Mouse (Mus musculus): ENCODE measurements around the gene Exoc6. TPM values are rescaled to one million over a fixed set of nuclear protein-coding genes. Genes with fewer than 3 reads are reported as not detected.
"Not testable (repeated sequence)": the region's sequence is repeated elsewhere in the genome, so short reads cannot be mapped to it uniquely, and the experiment has no call there.

Gene Exoc6
- 10 to 100 TPM; 44.6 to 46.1 TPM for total RNA-seq (2021)
- long read RNA-seq, experiment 1, transcript Exoc6-201 (22 exons, 3,543 nt) = major isoform, 68 of 128 reads
- long read RNA-seq, experiment 1, partial matches to known transcripts = 5 of 128 reads
- long read RNA-seq, experiment 1, other reads (novel, unspliced or antisense) = 55 of 128 reads
- long read RNA-seq, experiment 2, transcript Exoc6-201 (22 exons, 3,543 nt) = major isoform, 57 of 110 reads
- long read RNA-seq, experiment 2, partial matches to known transcripts = 10 of 110 reads
- long read RNA-seq, experiment 2, other reads (novel, unspliced or antisense) = 43 of 110 reads

GRCm38 (mm10) chr19:37550101-37551039, at the start of gene Exoc6:
Gene Exoc6, plus strand, starts transcription at chr19:37550418.
- peak; percentile 78 for DNase-seq

GRCm38 (mm10) chr19:37502996-37503395, 47.2 kb upstream of the Exoc6 start:
- DNase-seq = no peak

- no peak for DNase-seq
These were observed 44.2 kb upstream of the Exoc6 start for GRCm38 (mm10) chr19:37506066-37506465.

- DNase-seq = no peak
These were observed 43.6 kb upstream of the Exoc6 start for GRCm38 (mm10) chr19:37506614-37507013.

GRCm38 (mm10) chr19:37509725-37510124, 40.5 kb upstream of the Exoc6 start:
- peak; percentile 80 for DNase-seq

- no peak for DNase-seq
These were observed 35.4 kb upstream of the Exoc6 start for GRCm38 (mm10) chr19:37514811-37515292.

GRCm38 (mm10) chr19:37517419-37517818, 32.8 kb upstream of the Exoc6 start:
- DNase-seq = no peak

GRCm38 (mm10) chr19:37520740-37521433, 29.3 kb upstream of the Exoc6 start:
- no peak for DNase-seq

- no peak for DNase-seq
These were observed 28.8 kb upstream of the Exoc6 start for GRCm38 (mm10) chr19:37521434-37521781.

GRCm38 (mm10) chr19:37523280-37524062, 26.7 kb upstream of the Exoc6 start:
- DNase-seq = no peak

GRCm38 (mm10) chr19:37525925-37526324, 24.3 kb upstream of the Exoc6 start:
- no peak for DNase-seq

- no peak for DNase-seq
These were observed 23.4 kb upstream of the Exoc6 start for GRCm38 (mm10) chr19:37526768-37527167.

GRCm38 (mm10) chr19:37527736-37528135, 22.5 kb upstream of the Exoc6 start:
- DNase-seq = not testable (repeated sequence)

GRCm38 (mm10) chr19:37528581-37528980, 21.6 kb upstream of the Exoc6 start:
- no peak for DNase-seq

GRCm38 (mm10) chr19:37529296-37529695, 20.9 kb upstream of the Exoc6 start:
- DNase-seq = no peak

- peak; percentile 26 for DNase-seq
These were observed 20.2 kb upstream of the Exoc6 start for GRCm38 (mm10) chr19:37529975-37530515.

GRCm38 (mm10) chr19:37530601-37531000, 19.6 kb upstream of the Exoc6 start:
- DNase-seq = no peak

- no peak for DNase-seq
These were observed 18.9 kb upstream of the Exoc6 start for GRCm38 (mm10) chr19:37531200-37531845.

GRCm38 (mm10) chr19:37533196-37533595, 17.0 kb upstream of the Exoc6 start:
- DNase-seq = no peak

GRCm38 (mm10) chr19:37534737-37535365, 15.4 kb upstream of the Exoc6 start:
- no peak for DNase-seq
